Mouse (Mus musculus): Measurements from ENCODE around the gene Mogs.

- TF ChIP-seq EP300 (IDR thresholded peaks at IDR 0.05), result no peak
- no peak for TF ChIP-seq CTCF (IDR thresholded peaks at IDR 0.05)
These were observed 12.1 kb upstream of the Mogs start for GRCm38 (mm10) chr6:83103130-83103650.
